Mouse (Mus musculus): Measurements from ENCODE around the gene H2-M9.

Gene H2-M9

GRCm38 (mm10) chr17:36642566-36642965 lies at the start of gene H2-M9:
Gene H2-M9 (minus strand): TSS chr17:36642666.
- DNase-seq, result no peak

GRCm38 (mm10) chr17:36672119-36672518 lies 29.7 kb upstream of the H2-M9 start, which contains the start of gene H2-M1:
Gene H2-M1 (minus strand): TSS chr17:36672219.
- DNase-seq, result no peak

Measured in lung, postnatal 14 days (tissue).